Comparison of ENCODE assay signal across 29 mouse cellular contexts in the genomic region with DNA sequence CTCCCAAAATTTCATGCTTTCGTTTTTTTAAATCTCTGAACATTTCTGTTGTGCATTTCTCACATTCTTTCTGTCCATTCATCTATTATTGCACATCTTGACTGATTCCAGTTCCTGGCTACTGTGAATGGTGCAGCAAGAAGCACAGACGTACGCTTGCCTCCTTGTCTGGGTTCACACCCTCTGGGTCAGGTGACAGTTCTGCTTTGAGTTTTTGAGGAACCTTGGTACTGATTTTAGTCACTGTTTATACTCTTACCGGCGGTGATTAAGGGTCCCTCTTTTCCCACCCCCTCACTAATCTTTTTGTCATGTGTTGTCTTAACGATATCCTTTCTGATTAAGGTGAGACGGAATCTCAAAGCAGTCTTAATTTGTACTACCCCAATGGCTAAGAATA. TPM values are rescaled to one million over a fixed set of nuclear protein-coding genes. Genes with fewer than 3 reads are reported as not detected.
"Had no signal": no experiment of that assay in that cellular context is flagged by ENCODE, and none has a peak within 500 bp of the region (broad histone marks: within the 10 kb centered on the region; RNA-seq: fewer than 3 reads in every experiment).

No protein-coding gene starts in this region.

- H3K4me3 ChIP-seq: heart, embryonic 10.5 days; heart, embryonic 13.5 days; heart, embryonic 15.5 days; hindbrain, embryonic 13.5 days; hindbrain, embryonic 15.5 days; kidney, embryonic 15.5 days; limb, embryonic 13.5 days; limb, embryonic 15.5 days; liver, embryonic 12.5 days had no signal

- H3K27me3 ChIP-seq: heart, embryonic 15.5 days; hindbrain, embryonic 15.5 days had no signal

- H3K36me3 ChIP-seq: heart, embryonic 15.5 days; hindbrain, embryonic 13.5 days; hindbrain, embryonic 15.5 days; kidney, embryonic 15.5 days; limb, embryonic 13.5 days; limb, embryonic 15.5 days; liver, embryonic 12.5 days had no signal

- ATAC-seq: hindbrain, postnatal 0 days; intestine, embryonic 16.5 days; liver, embryonic 12.5 days had no signal

- H3K27ac ChIP-seq: heart, embryonic 10.5 days; heart, embryonic 13.5 days; heart, embryonic 15.5 days; hindbrain, embryonic 13.5 days; hindbrain, embryonic 15.5 days; hindbrain, postnatal 0 days; kidney, embryonic 15.5 days; kidney, postnatal 0 days; limb, embryonic 13.5 days; limb, embryonic 15.5 days; liver, embryonic 12.5 days had no signal

- DNase-seq: gastrocnemius, postnatal 25 days; heart, adult 18-20 months; heart, postnatal 14 days; heart, postnatal 36 days; kidney, adult 11 months; kidney, adult 2 months; kidney, adult 9 months; kidney, postnatal 14 days; kidney, postnatal 36 days; layer of hippocampus, adult 9-11 months; layer of hippocampus, postnatal 36 days; left cerebral cortex, postnatal 4 days had no signal

RNA-seq across cellular contexts. Expression of gene Klhl31, which starts 15.5 kb away (rescaled TPM):
- total RNA-seq: granulocyte monocyte progenitor cell, adult 5-6 weeks; hematopoietic stem cell, adult 5-6 weeks; layer of hippocampus, adult 18-20 months had no signal
- polyA plus RNA-seq: large intestine, adult 2 months; liver, adult 2 months had no signal
